Mouse (Mus musculus): ENCODE results near the gene Ankrd36. TPM values are rescaled to one million over a fixed set of nuclear protein-coding genes. Genes with fewer than 3 reads are reported as not detected.
"Not testable (repeated sequence)": the region's sequence is repeated elsewhere in the genome, so short reads cannot be mapped to it uniquely, and the experiment has no call there.

The Ankrd36 gene
- total RNA-seq, 2 experiments from 2014 or later = not detected

DNA sequence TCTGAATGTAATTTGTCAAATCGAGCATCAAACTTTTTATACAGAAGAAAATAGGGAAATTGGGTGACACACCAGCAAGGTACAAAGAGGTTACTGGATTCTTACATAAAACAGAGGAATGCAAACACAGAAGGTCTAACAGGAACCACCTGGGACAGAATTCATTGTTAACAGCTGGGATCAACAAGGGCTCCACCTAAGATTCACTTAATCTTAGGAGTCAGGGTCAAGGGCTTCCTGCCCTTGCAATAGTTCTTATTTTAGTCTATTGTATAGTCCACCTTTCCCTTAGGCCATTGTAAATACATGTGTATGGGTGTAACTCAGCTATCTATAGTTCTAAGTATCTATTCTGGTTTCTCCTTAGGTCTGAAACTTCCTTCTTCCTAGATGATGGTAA is 24.8 kb upstream of the Ankrd36 start:
- intact Hi-C loops (cut with DNase I); DNase-seq: not testable (repeated sequence)

DNA sequence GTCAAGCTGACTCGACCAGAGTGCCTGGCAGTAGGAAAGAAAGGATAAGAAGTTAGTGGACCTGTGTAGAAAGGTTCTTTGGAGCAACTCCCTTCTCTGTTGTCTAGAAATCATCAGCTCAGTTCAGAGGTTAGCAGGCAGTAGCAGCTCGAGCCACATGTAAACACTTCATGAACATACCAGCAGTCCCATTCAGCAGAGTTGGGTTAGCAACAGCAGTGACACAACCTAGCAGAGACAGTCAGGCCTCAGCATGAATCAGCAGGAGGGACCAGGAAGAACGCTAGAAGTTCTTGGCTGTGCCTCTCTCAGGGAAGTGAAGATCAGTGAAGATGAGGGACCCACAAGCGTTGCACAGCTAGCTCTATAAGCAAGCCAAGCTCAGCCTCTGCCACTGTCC is 24.0 kb upstream of the Ankrd36 start:
- DNase-seq = no peak
- intact Hi-C loops (cut with DNase I) = no loop called here

- intact Hi-C loops (cut with DNase I) = no loop called here
- no peak for DNase-seq
These were observed 22.8 kb upstream of the Ankrd36 start for GRCm38 (mm10) chr11:5546693-5547092.

GRCm38 (mm10) chr11:5551430-5551829 is 18.1 kb upstream of the Ankrd36 start:
- intact Hi-C loops (cut with DNase I) = no loop called here
- no peak for DNase-seq

- intact Hi-C loops (cut with DNase I) = no loop called here
- no peak for DNase-seq
These were observed 17.6 kb upstream of the Ankrd36 start for GRCm38 (mm10) chr11:5551931-5552330.

- intact Hi-C loops (cut with DNase I) = no loop called here
- DNase-seq = no peak
These were observed 9.2 kb upstream of the Ankrd36 start for GRCm38 (mm10) chr11:5560273-5560672.

DNA sequence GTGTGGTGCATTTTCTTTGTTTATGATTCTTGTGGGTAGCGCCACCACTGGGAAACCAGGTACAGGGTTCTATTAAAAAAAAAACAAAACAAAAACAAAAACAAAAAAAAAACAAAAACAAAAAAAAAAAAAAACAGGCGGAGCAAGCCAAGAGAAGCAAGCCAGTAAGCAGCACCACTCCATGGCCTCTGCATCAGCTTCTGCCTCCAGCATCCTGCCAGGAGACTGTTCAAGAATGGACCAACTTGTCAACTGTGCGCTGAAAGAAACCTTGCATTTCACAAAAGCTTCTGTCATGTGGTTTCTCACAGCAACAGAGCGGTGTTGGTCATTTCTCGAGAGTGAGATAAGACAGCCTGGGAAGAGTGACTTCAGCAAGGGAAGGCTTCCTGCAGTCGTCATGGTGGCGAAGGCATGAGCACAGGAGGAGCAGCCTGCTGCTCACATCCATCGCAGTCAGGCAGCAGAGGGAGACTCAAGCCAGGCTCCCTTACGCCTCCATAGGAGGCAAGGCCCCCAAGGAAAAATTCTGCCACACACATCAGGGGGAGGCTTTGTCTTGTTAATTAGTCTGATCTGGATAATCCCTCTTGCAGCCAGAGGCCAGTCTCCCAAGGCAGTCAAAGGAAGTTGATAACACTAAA is 6.7 kb upstream of the Ankrd36 start:
- no peak for DNase-seq
- intact Hi-C loops (cut with DNase I) = no loop called here

DNA sequence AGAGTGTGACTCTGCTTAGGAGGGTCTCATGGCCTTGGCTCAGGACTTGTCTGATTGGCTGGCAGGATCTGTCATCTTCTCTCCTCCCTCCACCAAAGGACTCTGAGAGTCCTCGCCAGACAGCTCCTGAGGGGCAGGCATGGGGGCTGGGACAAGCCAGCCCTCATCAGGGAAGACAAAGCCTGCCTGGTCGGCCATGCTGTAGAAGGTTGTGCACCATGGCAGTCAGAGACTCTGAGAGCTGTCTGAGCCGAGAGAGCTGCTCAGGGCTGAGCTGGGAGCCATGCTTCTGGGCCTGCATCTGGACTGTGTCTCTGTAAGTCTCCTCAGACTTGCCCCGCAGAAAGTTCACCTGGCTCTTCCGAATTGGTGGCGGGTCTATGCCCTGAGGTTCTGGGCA is 5.6 kb upstream of the Ankrd36 start:
- DNase-seq = no peak
- intact Hi-C loops (cut with DNase I) = no loop called here

DNA sequence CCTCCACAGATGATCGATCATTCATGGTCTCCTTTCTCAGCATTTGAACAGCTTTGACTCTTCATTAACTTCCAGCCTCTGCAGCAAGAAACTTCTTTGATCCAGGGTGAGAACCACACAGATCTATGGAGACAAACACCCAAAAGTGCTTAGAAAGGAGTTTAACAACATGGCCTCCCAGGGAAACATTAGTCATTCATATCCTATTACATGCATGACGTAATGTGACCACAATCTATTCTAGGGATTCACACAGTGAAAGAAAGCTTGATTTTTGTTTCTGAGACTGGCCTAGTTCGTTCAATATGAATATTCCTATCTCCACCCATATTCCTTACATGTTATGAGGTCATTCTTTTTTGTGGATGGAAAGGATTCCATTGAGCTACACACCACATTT is 3.9 kb upstream of the Ankrd36 start:
- no peak for DNase-seq
- intact Hi-C loops (cut with DNase I) = no loop called here

- intact Hi-C loops (cut with DNase I) = no loop called here
These were observed 3.0 kb upstream of the Ankrd36 start for GRCm38 (mm10) chr11:5566506-5566905.

DNA sequence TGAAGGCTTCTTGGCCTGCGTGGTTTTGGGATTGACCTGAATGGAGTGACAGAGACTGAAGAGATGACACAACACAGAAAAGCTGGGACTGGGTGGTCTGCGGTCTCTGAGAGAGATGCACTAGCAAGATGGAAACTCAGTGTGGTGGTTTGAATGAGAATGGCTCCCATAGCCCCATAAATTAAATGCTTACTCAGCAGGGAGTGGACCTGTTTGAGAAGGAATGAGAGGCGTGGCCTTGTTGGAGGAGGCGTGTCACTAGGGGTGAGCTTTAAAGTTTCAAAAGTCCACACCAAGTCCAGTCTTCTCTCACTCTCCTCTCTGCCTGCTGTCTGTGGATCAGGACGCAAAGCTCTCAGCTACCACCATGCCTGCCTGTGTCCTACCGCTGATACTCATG is 1.8 kb upstream of the Ankrd36 start:
- no peak for DNase-seq
- intact Hi-C loops (cut with DNase I) = no loop called here

More at GRCm38 (mm10) chr11:5566506-5566905, 3.0 kb upstream of the Ankrd36 start:
- DNase-seq = no peak

- no peak for DNase-seq
- intact Hi-C loops (cut with DNase I) = no loop called here
These were observed 1.4 kb upstream of the Ankrd36 start for GRCm38 (mm10) chr11:5568082-5568481.

- intact Hi-C loops (cut with DNase I) = no loop called here
- DNase-seq = no peak
These were observed 2.4 kb downstream of the Ankrd36 start for GRCm38 (mm10) chr11:5571856-5572255.

- intact Hi-C loops (cut with DNase I) = no loop called here
- DNase-seq = no peak
These were observed 4.3 kb downstream of the Ankrd36 start for GRCm38 (mm10) chr11:5573821-5574220.

- intact Hi-C loops (cut with DNase I) = no loop called here
- no peak for DNase-seq
These were observed 5.6 kb downstream of the Ankrd36 start for GRCm38 (mm10) chr11:5575046-5575445.

DNA sequence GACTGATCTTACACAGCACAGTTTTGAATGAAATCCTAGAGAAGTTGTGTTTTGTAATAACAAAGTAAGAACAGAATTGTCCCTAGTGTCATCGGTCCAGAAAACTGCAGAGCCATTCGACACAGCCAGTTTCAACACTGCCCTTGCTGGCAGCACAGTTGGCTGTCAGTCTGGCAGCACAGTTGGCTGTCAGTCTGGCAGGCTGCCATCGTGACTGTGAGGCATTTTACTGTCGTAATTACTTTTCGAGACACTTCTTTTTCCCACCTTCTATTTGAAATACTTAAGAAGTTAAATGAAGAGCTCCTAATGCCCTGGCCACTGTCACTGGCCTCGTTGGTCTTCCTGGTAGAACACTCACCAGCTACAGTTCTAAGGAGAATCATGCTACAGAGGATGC is 22.9 kb downstream of the Ankrd36 start:
- peak; percentile 20 to 23 for DNase-seq
- intact Hi-C loops (cut with DNase I) = no loop called here

- intact Hi-C loops (cut with DNase I) = no loop called here
- no peak for DNase-seq
These were observed 25.9 kb downstream of the Ankrd36 start for GRCm38 (mm10) chr11:5595381-5595791.

GRCm38 (mm10) chr11:5595792-5596191 is 26.3 kb downstream of the Ankrd36 start:
- intact Hi-C loops (cut with DNase I) = no loop called here
- no peak for DNase-seq

DNA sequence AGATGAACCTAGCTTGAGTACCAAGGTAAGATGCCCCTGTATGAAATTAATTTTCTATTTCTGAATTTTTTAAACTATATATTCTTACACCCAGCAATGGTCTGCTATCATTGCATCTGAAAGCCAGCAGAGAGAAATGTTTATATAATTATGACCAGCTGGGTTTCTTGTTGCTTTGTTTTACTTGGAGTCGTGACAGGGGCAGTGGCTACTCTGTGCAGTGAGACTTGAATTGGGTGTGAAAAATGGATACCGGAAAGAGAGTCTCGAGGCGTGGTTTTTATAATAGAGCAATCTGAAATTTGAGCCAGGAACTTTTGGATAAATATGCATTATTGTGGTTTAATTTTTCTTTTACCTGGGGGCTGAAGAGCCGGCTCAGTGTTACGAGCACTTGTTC is 27.3 kb downstream of the Ankrd36 start:
- intact Hi-C loops (cut with DNase I) = no loop called here
- no peak for DNase-seq

GRCm38 (mm10) chr11:5605421-5605820 is 35.9 kb downstream of the Ankrd36 start:
- intact Hi-C loops (cut with DNase I) = no loop called here
- no peak for DNase-seq

GRCm38 (mm10) chr11:5611918-5612317 is 42.4 kb downstream of the Ankrd36 start:
- DNase-seq; intact Hi-C loops (cut with DNase I): not testable (repeated sequence)

DNA sequence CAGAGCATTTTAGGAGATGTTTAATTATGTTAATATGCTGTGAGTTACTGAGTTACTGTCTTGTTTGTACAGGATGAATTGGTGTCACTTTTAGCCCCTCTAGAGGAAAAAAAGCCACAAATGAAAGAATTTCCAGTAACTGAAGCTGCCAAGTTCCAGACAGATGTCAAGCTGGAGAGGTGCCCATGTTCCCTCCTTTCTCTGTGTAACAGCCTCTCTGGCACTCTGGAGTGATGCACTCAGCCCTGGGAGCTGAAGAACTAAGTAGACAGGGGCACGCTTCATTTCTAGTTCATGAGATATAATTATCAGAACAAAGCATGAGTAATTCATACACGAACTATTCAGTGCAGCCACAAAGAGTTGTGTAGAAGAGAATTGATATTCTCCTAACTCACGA is 45.0 kb downstream of the Ankrd36 start:
- intact Hi-C loops (cut with DNase I) = no loop called here
- DNase-seq = no peak

GRCm38 (mm10) chr11:5625101-5625500 is 55.6 kb downstream of the Ankrd36 start:
- intact Hi-C loops (cut with DNase I) = no loop called here
- DNase-seq = no peak
